Mouse (Mus musculus): Measurements from ENCODE around the gene Sox12.
"Not testable (repeated sequence)": the region's sequence is repeated elsewhere in the genome, so short reads cannot be mapped to it uniquely, and the experiment has no call there.

Sox12 gene

GRCm38 (mm10) chr2:152359616-152360015, 38.2 kb downstream of the Sox12 start:
- no peak for DNase-seq (ENCODE audit: low spot score in 2 of 2)

- DNase-seq (ENCODE audit: low spot score in 2 of 2), result not testable (repeated sequence)
These were observed 38.9 kb downstream of the Sox12 start for GRCm38 (mm10) chr2:152358977-152359376.

GRCm38 (mm10) chr2:152357254-152357653, 40.6 kb downstream of the Sox12 start:
- DNase-seq (ENCODE audit: low spot score in 2 of 2), result no peak

GRCm38 (mm10) chr2:152349842-152350540, 47.9 kb downstream of the Sox12 start:
- DNase-seq (ENCODE audit: low spot score in 2 of 2), result no peak

GRCm38 (mm10) chr2:152349205-152349604, 48.7 kb downstream of the Sox12 start:
- no peak for DNase-seq (ENCODE audit: low spot score in 2 of 2)

- DNase-seq (ENCODE audit: low spot score in 2 of 2), result no peak
These were observed 50.1 kb downstream of the Sox12 start for GRCm38 (mm10) chr2:152347722-152348121.

- DNase-seq (ENCODE audit: low spot score in 2 of 2), result no peak
These were observed 50.9 kb downstream of the Sox12 start for GRCm38 (mm10) chr2:152346776-152347465.

- no peak for DNase-seq (ENCODE audit: low spot score in 2 of 2)
These were observed 52.5 kb downstream of the Sox12 start for GRCm38 (mm10) chr2:152345393-152345792.

GRCm38 (mm10) chr2:152344909-152345308, 53.0 kb downstream of the Sox12 start:
- DNase-seq (ENCODE audit: low spot score in 2 of 2), result no peak

- no peak for DNase-seq (ENCODE audit: low spot score in 2 of 2)
These were observed 53.5 kb downstream of the Sox12 start for GRCm38 (mm10) chr2:152344361-152344760.
